8 mouse cellular contexts compared by ENCODE assay signal in the genomic region with DNA sequence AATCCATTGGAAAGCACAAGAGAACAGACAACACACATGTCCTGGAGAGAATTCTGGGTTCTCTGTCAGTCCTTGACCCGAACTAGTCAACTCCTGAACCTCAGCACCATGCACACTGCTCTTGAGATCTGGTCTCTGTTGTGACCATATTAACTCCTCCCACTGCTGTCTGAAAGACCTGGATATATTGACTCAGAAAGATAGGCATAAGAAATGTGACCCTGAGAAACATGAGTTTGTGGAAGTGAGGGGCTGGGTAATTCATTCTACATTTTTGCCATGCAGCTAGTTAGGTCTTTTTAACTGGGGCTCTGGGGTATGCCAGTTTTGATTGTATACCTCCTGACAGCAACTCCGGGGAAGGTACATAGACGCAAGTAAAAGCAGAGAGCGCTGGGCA. TPM values are rescaled to one million over a fixed set of nuclear protein-coding genes. Genes with fewer than 3 reads are reported as not detected.
DNase-seq lines count a peak whose midpoint lies in the region; ATAC-seq and TF ChIP-seq lines count a peak whose summit lies in the region.
"Had no signal": no experiment of that assay in that cellular context is flagged by ENCODE, and none has a peak within 500 bp of the region (broad histone marks: within the 10 kb centered on the region; RNA-seq: fewer than 3 reads in every experiment).

No protein-coding gene starts in this region.

- WGBS in kidney, embryonic 15.5 days = 59% methylated on average over 4 of the region's 4 CpGs
- WGBS in intestine, embryonic 15.5 days = 22% methylated on average over 4 of the region's 4 CpGs
- WGBS in midbrain, postnatal 0 days = 35% methylated on average over 4 of the region's 4 CpGs

- peaks cover 18% of the 10 kb centered on the region for H3K4me1 ChIP-seq in kidney, embryonic 15.5 days
- H3K4me1 ChIP-seq in embryonic fibroblast, embryonic 13.5 days (ENCODE audit: control insufficient read depth, insufficient read depth, low read length) = peaks cover 6% of the 10 kb centered on the region
- no peaks in the 10 kb centered on the region; the same call in 1 of the 2 replicates for H3K4me1 ChIP-seq in intestine, embryonic 15.5 days (replicated peaks)
- H3K4me1 ChIP-seq in midbrain, postnatal 0 days (ENCODE audit: insufficient read depth, low read length) = peaks cover 3% of the 10 kb centered on the region; the same call in 1 of the 2 replicates

- H3K36me3 ChIP-seq in kidney, embryonic 15.5 days = no peaks in the 10 kb centered on the region
- H3K36me3 ChIP-seq in intestine, embryonic 15.5 days = no peaks in the 10 kb centered on the region
- no peaks in the 10 kb centered on the region for H3K36me3 ChIP-seq in midbrain, postnatal 0 days (ENCODE audit: insufficient read depth, low read length)

- H3K27ac ChIP-seq in kidney, embryonic 15.5 days = no peak overlapping the region
- H3K27ac ChIP-seq in embryonic fibroblast, embryonic 13.5 days (ENCODE audit: insufficient read depth, low read length) = no peak overlapping the region
- no peak overlapping the region for H3K27ac ChIP-seq in intestine, embryonic 15.5 days
- no peak overlapping the region for H3K27ac ChIP-seq in midbrain, postnatal 0 days (ENCODE audit: low read depth, low read length)

- no peak for TF ChIP-seq POLR2A in embryonic fibroblast, embryonic 13.5 days (IDR thresholded peaks at IDR 0.05; ENCODE audit: low read depth, low read length)

- no peak for TF ChIP-seq CTCF in embryonic fibroblast, embryonic 13.5 days (IDR thresholded peaks at IDR 0.05; ENCODE audit: borderline replicate concordance, insufficient read depth, low read length)
- TF ChIP-seq CTCF in midbrain, postnatal 0 days (IDR thresholded peaks at IDR 0.05) = no peak

- H3K4me3 ChIP-seq in kidney, embryonic 15.5 days (replicated peaks) = peak overlapping the region; percentile 74
- peak overlapping the region; percentile 45 for H3K4me3 ChIP-seq in embryonic fibroblast, embryonic 13.5 days (ENCODE audit: insufficient read depth, low read length)
- peak overlapping the region; percentile 71 for H3K4me3 ChIP-seq in intestine, embryonic 15.5 days (replicated peaks)
- H3K4me3 ChIP-seq in midbrain, postnatal 0 days (ENCODE audit: low read depth, low read length) = no peak overlapping the region

- H3K4me2 ChIP-seq in kidney, embryonic 15.5 days = peak overlapping the region; percentile 92
- H3K4me2 ChIP-seq in intestine, embryonic 15.5 days (replicated peaks) = peak overlapping the region; percentile 87
- peak overlapping the region; percentile 90; the same call in 1 of the 2 replicates for H3K4me2 ChIP-seq in midbrain, postnatal 0 days (ENCODE audit: low read depth, low read length, poor library complexity, severe bottlenecking)

- peaks cover 4% of the 10 kb centered on the region; the same call in 1 of the 2 replicates for H3K27me3 ChIP-seq in kidney, embryonic 15.5 days
- H3K27me3 ChIP-seq in intestine, embryonic 15.5 days (replicated peaks) = no peaks in the 10 kb centered on the region
- H3K27me3 ChIP-seq in midbrain, postnatal 0 days (ENCODE audit: insufficient read depth, low read length) = no peaks in the 10 kb centered on the region; the same call in 1 of the 2 replicates

- H3K9ac ChIP-seq in kidney, embryonic 15.5 days = no peak overlapping the region
- H3K9ac ChIP-seq in intestine, embryonic 15.5 days = no peak overlapping the region
- no peak overlapping the region for H3K9ac ChIP-seq in midbrain, postnatal 0 days (replicated peaks; ENCODE audit: low read length, poor library complexity, severe bottlenecking)

- DNase-seq in kidney, postnatal 4 days = no peak
- DNase-seq in midbrain, postnatal 0 days (ENCODE audit: low spot score) = no peak
- DNase-seq in right cerebral cortex, adult 18-20 months = no peak
- DNase-seq: cerebellum, adult 11-12 months had no signal

- H3K9me3 ChIP-seq in kidney, embryonic 15.5 days (replicated peaks) = no peaks in the 10 kb centered on the region
- no peaks in the 10 kb centered on the region for H3K9me3 ChIP-seq in intestine, embryonic 15.5 days
- H3K9me3 ChIP-seq in midbrain, postnatal 0 days (ENCODE audit: low read length) = no peaks in the 10 kb centered on the region

- no peak for ATAC-seq in kidney, embryonic 15.5 days (replicated peaks; ENCODE audit: low FRiP score)
- ATAC-seq in intestine, embryonic 15.5 days = no peak
- ATAC-seq in midbrain, postnatal 0 days (ENCODE audit: low FRiP score) = no peak
- ATAC-seq in granulocyte monocyte progenitor cell, adult 5-6 weeks (replicated peaks; ENCODE audit: poor library complexity, severe bottlenecking) = no peak

RNA-seq across cellular contexts. Expression of gene P3h2, which starts 1.3 kb away (rescaled TPM):
- 7.5 and 8.7 TPM in 2 replicates for polyA plus RNA-seq in kidney, embryonic 15.5 days (2015; fragmentation: Nextera tagmentation; extraction: Ambion mirVana)
- polyA plus RNA-seq in embryonic fibroblast, embryonic 13.5 days (2011; ENCODE audit: insufficient read length, low read depth, missing spikeins) = 4.1 and 4.8 TPM in 2 replicates
- polyA plus RNA-seq in intestine, embryonic 15.5 days (2015; fragmentation: Nextera tagmentation; extraction: Ambion mirVana) = 3.0 and 3.4 TPM in 2 replicates
- 1.3 and 2.0 TPM in 2 replicates for total RNA-seq in midbrain, postnatal 0 days (2014; rRNA removed)
- polyA plus RNA-seq in midbrain, postnatal 0 days (2015; fragmentation: Nextera tagmentation; extraction: Ambion mirVana) = 0.42 and 0.43 TPM in 2 replicates
- total RNA-seq in granulocyte monocyte progenitor cell, adult 5-6 weeks (2014; fragmentation: Nextera tagmentation) = not detected in 2 replicates
- total RNA-seq in granulocyte monocyte progenitor cell, adult 5-6 weeks (2017) = not detected in 2 replicates
